Mouse (Mus musculus) embryonic facial prominence, embryonic 14.5 days (tissue): ENCODE measurements around the gene Lrrc17. TPM values are rescaled to one million over a fixed set of nuclear protein-coding genes. Genes with fewer than 3 reads are reported as not detected.

Source experiments
- ATAC-seq: fragments of 200-750 bp; cut with Nextera tagmentation; 2 replicates; pipeline ENCODE4 v1.8.0; 2017; ENCODE audit warnings: low read depth, moderate number of reproducible peaks, moderate TSS enrichment
- DNase-seq: peaks from one replicate; pipeline ENCODE4 v3.0.0-alpha.2; 2015; ENCODE audit warnings: low spot score
- H3K27ac ChIP-seq: fragments of 300-500 bp; sonication (generic); replicated peaks from 2 replicates; pipeline ENCODE4 v1.5.1; 2014; ENCODE audit warnings: low read depth, mild to moderate bottlenecking, low read length, moderate library complexity
- H3K27me3 ChIP-seq: fragments of 300-500 bp; sonication (generic); replicated peaks from 2 replicates; pipeline ENCODE4 v1.6.1; 2014; ENCODE audit warnings: low read length; ENCODE audit not compliant: control insufficient read depth, insufficient read depth
- H3K36me3 ChIP-seq: fragments of 300-500 bp; sonication (generic); 2 replicates; pipeline ENCODE4 v1.6.1; 2014; ENCODE audit warnings: low read length, mixed read lengths; ENCODE audit not compliant: control insufficient read depth, insufficient read depth
- H3K4me1 ChIP-seq: fragments of 300-500 bp; sonication (generic); 2 replicates; pipeline ENCODE4 v1.6.1; 2014; ENCODE audit warnings: antibody characterized with exemption, low read length; ENCODE audit not compliant: control insufficient read depth, insufficient read depth
- H3K4me2 ChIP-seq: fragments of 300-500 bp; sonication (generic); 2 replicates; pipeline ENCODE4 v1.6.1; 2014; ENCODE audit warnings: low read depth, mild to moderate bottlenecking, low read length, moderate library complexity, mixed read lengths
- H3K4me3 ChIP-seq: fragments of 300-500 bp; sonication (generic); 2 replicates; pipeline ENCODE4 v1.5.1; 2014; ENCODE audit warnings: low read depth, mild to moderate bottlenecking, low read length
- H3K9ac ChIP-seq: fragments of 300-500 bp; sonication (generic); 2 replicates; pipeline ENCODE4 v1.6.1; 2014; ENCODE audit warnings: low read depth, mild to moderate bottlenecking, low read length, moderate library complexity, mixed read lengths
- H3K9me3 ChIP-seq: fragments of 300-500 bp; sonication (generic); 2 replicates; pipeline ENCODE4 v1.6.1; 2016; ENCODE audit warnings: low read length; ENCODE audit not compliant: control insufficient read depth
- WGBS: fragments of 180-500 bp; shearing (Covaris S2); extraction: QIAGEN DNeasy Blood & Tissue Kit; methylation state at CpG from one replicate; pipeline ENCODE4 v1.1.7; 2014; 5-methylcytosine and 5-hydroxymethylcytosine counted together
- polyA plus RNA-seq: library from polyadenylated mRNA; unstranded; fragments of >200 nt; fragmentation: Nextera tagmentation; extraction: Ambion mirVana; gene quantifications from 2 replicates; pipeline ENCODE4 v1.2.1, GENCODE M21; 2014

The Lrrc17 gene
- polyA plus RNA-seq, 1 experiment from 2014 or later = 138 TPM

- peaks cover 3% of the 10 kb centered on the region; the same call in 1 of the 2 replicates for H3K9me3 ChIP-seq
- no peak overlapping the region for H3K4me2 ChIP-seq
- H3K36me3 ChIP-seq = no peaks in the 10 kb centered on the region
- WGBS = 58% methylated on average over 11 of the region's 11 CpGs
- no peaks in the 10 kb centered on the region for H3K4me1 ChIP-seq
- H3K4me3 ChIP-seq = no peak overlapping the region
- H3K9ac ChIP-seq = no peak overlapping the region
- H3K27ac ChIP-seq = no peak overlapping the region
- DNase-seq = no peak
- H3K27me3 ChIP-seq = no peaks in the 10 kb centered on the region
- ATAC-seq = no peak
These were observed 16.4 kb upstream of the Lrrc17 start for GRCm38 (mm10) chr5:21526835-21527485.

- Histone ChIP-seq H3K9ac (no peak overlapping the region), H3K36me3 (no peaks in the 10 kb centered on the region), H3K9me3 (peaks cover 3% of the 10 kb centered on the region; the same call in 1 of the 2 replicates), H3K4me3 (no peak overlapping the region), H3K4me1 (no peaks in the 10 kb centered on the region), H3K27ac (no peak overlapping the region), H3K4me2 (no peak overlapping the region), H3K27me3 (no peaks in the 10 kb centered on the region)
- ATAC-seq (no peak), DNase-seq (no peak)
- 70% methylated on average over 4 of the region's 4 CpGs for WGBS
These were observed 15.9 kb upstream of the Lrrc17 start for GRCm38 (mm10) chr5:21527488-21527911.

DNA sequence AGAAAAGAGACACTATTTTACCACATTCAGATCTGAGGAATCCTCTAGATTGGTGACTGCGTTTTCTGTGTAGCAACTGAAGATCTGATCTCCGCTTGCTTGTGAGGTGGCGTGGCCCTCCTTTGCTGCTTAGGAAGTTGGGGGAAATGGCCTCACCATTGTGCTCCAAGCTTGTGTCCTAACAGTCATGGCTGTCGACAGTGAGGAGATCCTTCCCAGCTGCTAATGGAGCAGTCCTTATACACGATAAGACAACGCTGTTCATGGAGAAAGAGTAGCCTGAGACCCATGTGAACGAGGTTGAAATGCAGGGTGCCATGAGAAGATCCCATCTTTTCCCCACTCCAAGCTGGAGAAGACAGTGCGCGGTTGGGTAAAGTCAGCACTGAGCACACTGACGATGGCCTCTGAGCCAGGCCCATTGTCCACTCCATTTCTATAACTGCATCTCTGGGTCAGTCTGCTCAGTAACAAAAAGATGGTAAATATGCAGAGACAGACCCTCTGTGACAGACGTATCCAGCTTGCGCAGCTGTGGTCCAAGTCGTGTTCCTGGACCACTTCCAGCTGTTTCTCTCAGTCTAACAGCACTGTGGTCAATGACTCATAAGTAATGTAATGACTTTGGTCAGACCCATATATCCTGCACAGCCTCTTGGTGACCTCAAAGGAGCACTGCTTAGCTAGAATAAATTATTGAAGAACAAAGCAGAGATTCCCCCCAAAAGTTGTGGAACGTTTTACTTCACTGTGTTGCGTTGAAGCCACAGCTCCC, 15.1 kb upstream of the Lrrc17 start:
- ATAC-seq = peak; percentile 68; the same call in 1 of the 2 replicates
- H3K4me2 ChIP-seq = no peak overlapping the region
- whole genome bisulfite sequencing = 83% methylated on average over 15 of the region's 15 CpGs
- DNase-seq = peak; percentile 60
- no peak overlapping the region for H3K9ac ChIP-seq
- no peaks in the 10 kb centered on the region for H3K27me3 ChIP-seq
- H3K27ac ChIP-seq = no peak overlapping the region
- H3K4me1 ChIP-seq = no peaks in the 10 kb centered on the region
- H3K4me3 ChIP-seq = no peak overlapping the region
- H3K36me3 ChIP-seq = no peaks in the 10 kb centered on the region
- peaks cover 3% of the 10 kb centered on the region; the same call in 1 of the 2 replicates for H3K9me3 ChIP-seq

- ATAC-seq (no peak), DNase-seq (no peak)
- no peak overlapping the region for H3K9ac ChIP-seq
- 88% methylated on average over 8 of the region's 8 CpGs for WGBS
- no peaks in the 10 kb centered on the region for H3K4me1 ChIP-seq
- H3K9me3 ChIP-seq = peaks cover 3% of the 10 kb centered on the region; the same call in 1 of the 2 replicates
- H3K27ac ChIP-seq = no peak overlapping the region
- H3K4me3 ChIP-seq = no peak overlapping the region
- H3K27me3 ChIP-seq = no peaks in the 10 kb centered on the region
- H3K4me2 ChIP-seq = no peak overlapping the region
- H3K36me3 ChIP-seq = no peaks in the 10 kb centered on the region
These were observed 14.1 kb upstream of the Lrrc17 start for GRCm38 (mm10) chr5:21529110-21529720.

- no peak overlapping the region for H3K9ac ChIP-seq
- peaks cover 3% of the 10 kb centered on the region; the same call in 1 of the 2 replicates for H3K9me3 ChIP-seq
- no peaks in the 10 kb centered on the region for H3K27me3 ChIP-seq
- no peak overlapping the region for H3K27ac ChIP-seq
- H3K4me1 ChIP-seq = no peaks in the 10 kb centered on the region
- no peaks in the 10 kb centered on the region for H3K36me3 ChIP-seq
- no peak for DNase-seq
- H3K4me2 ChIP-seq = no peak overlapping the region
- no peak overlapping the region for H3K4me3 ChIP-seq
- 85% methylated on average over 2 of the region's 2 CpGs for WGBS
- no peak for ATAC-seq
These were observed 11.2 kb upstream of the Lrrc17 start for GRCm38 (mm10) chr5:21532126-21532525.

GRCm38 (mm10) chr5:21532921-21533320, 10.4 kb upstream of the Lrrc17 start:
- Histone ChIP-seq H3K36me3 (no peaks in the 10 kb centered on the region), H3K27ac (no peak overlapping the region), H3K27me3 (no peaks in the 10 kb centered on the region), H3K9me3 (peaks cover 3% of the 10 kb centered on the region; the same call in 1 of the 2 replicates), H3K4me3 (no peak overlapping the region), H3K9ac (no peak overlapping the region), H3K4me2 (no peak overlapping the region), H3K4me1 (no peaks in the 10 kb centered on the region)
- DNase-seq (no peak), ATAC-seq (no peak)
- WGBS = 75% methylated on average over 5 of the region's 5 CpGs

- 74% methylated on average over 4 of the region's 4 CpGs for WGBS
These were observed 1.1 kb upstream of the Lrrc17 start for GRCm38 (mm10) chr5:21542226-21542625.

DNA sequence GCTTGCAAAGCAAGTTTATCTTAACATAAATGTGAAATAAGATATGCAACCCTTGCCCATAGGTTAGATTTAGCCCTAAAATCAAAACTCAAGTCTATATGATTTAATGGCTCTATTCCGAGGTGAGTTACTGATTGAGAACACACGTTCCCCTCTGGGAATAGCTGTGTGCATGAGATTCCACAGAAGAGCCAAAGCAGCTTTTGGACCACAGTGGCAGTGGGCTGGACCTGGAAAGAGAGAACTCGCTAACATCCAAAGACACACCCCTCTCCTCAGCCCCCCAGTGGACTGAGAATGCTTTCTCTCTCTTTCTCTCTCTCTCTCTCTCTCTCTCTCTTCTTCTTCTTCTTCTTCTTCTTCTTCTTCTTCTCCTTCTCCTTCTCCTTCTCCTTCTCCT, 1.5 kb downstream of the Lrrc17 start:
- Histone ChIP-seq H3K4me1 (peaks cover 31% of the 10 kb centered on the region), H3K9ac (peak overlapping the region; percentile 75), H3K36me3 (peaks cover 8% of the 10 kb centered on the region; the same call in 1 of the 2 replicates), H3K9me3 (no peaks in the 10 kb centered on the region), H3K27me3 (no peaks in the 10 kb centered on the region), H3K4me3 (peak overlapping the region; percentile 58), H3K4me2 (peak overlapping the region; percentile 52), H3K27ac (peak overlapping the region; percentile 96)
- 24% methylated on average over 3 of the region's 3 CpGs for WGBS
- ATAC-seq (peak; percentile 71; the same call in 1 of the 2 replicates), DNase-seq (peak; percentile 92)

More at GRCm38 (mm10) chr5:21542226-21542625, 1.1 kb upstream of the Lrrc17 start:
- H3K36me3 ChIP-seq = 0 out of 2 replicates have a peak, but pooled peaks cover under 1% of the 10 kb centered on the region
- no peak overlapping the region for H3K9ac ChIP-seq
- ATAC-seq (no peak), DNase-seq (no peak)
- H3K4me1 ChIP-seq = peaks cover 25% of the 10 kb centered on the region
- H3K4me2 ChIP-seq = no peak overlapping the region
- H3K9me3 ChIP-seq = no peaks in the 10 kb centered on the region
- no peaks in the 10 kb centered on the region for H3K27me3 ChIP-seq
- H3K4me3 ChIP-seq = no peak overlapping the region
- H3K27ac ChIP-seq = no peak overlapping the region
